Comparison of ENCODE assay signal across 21 mouse cellular contexts in the genomic region with DNA sequence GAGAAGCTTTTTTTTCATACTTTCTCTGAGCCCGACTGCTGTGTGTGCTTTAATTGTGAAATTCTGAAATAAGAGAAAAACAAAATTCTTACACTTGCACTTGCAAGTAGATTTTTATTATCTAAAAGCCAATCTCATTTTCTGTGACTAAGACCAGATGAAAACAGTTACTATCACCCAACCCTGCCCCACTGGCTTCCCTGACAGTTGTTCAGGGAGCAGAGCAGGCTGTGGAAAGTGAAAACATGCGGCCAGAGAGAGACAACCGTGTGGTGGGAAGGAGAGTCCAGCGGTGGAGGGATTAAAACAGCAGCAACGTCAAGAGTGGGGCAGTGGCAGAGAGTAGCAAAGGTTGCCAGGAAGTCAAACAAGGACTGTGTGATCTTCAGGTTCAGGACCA. TPM values are rescaled to one million over a fixed set of nuclear protein-coding genes. Genes with fewer than 3 reads are reported as not detected.
DNase-seq lines count a peak whose midpoint lies in the region; ATAC-seq and TF ChIP-seq lines count a peak whose summit lies in the region.
"Had no signal": no experiment of that assay in that cellular context is flagged by ENCODE, and none has a peak within 500 bp of the region (broad histone marks: within the 10 kb centered on the region; RNA-seq: fewer than 3 reads in every experiment).

No protein-coding gene starts in this region.

- H3K9me3 ChIP-seq in liver, embryonic 14.5 days (ENCODE audit: control insufficient read depth, low read length), result no peaks in the 10 kb centered on the region
- no peaks in the 10 kb centered on the region for H3K9me3 ChIP-seq in lung, embryonic 16.5 days (ENCODE audit: control insufficient read depth, low read length)
- no peaks in the 10 kb centered on the region for H3K9me3 ChIP-seq in limb, embryonic 10.5 days (replicated peaks)
- H3K9me3 ChIP-seq in midbrain, postnatal 0 days (ENCODE audit: low read length), result no peaks in the 10 kb centered on the region
- H3K9me3 ChIP-seq: embryonic facial prominence, embryonic 15.5 days; forebrain, embryonic 10.5 days; hindbrain, embryonic 15.5 days; kidney, embryonic 15.5 days had no signal

- H3K79me2 ChIP-seq in liver, adult 2 months (ENCODE audit: control insufficient read depth, insufficient read depth, low read length), result peaks cover 28% of the 10 kb centered on the region; the same call in 1 of the 2 replicates

- H3K4me1 ChIP-seq in liver, adult 2 months (ENCODE audit: control insufficient read depth, insufficient read depth, low read length), result peaks cover 16% of the 10 kb centered on the region
- peaks cover 9 to 19% of the 10 kb centered on the region in 2 experiments for H3K4me1 ChIP-seq in liver, embryonic 14.5 days (replicated peaks; ENCODE audit: control insufficient read depth in 2 of 2, insufficient read depth in 2 of 2, low read length in 1 of 2)
- H3K4me1 ChIP-seq in lung, embryonic 16.5 days (replicated peaks; ENCODE audit: control insufficient read depth, insufficient read depth, low read length), result peaks cover 10% of the 10 kb centered on the region
- H3K4me1 ChIP-seq in limb, embryonic 10.5 days, result peaks cover 16% of the 10 kb centered on the region
- no peaks in the 10 kb centered on the region for H3K4me1 ChIP-seq in midbrain, postnatal 0 days (ENCODE audit: insufficient read depth, low read length)

- H3K36me3 ChIP-seq in liver, adult 2 months (ENCODE audit: control insufficient read depth, insufficient read depth, low read length), result no peaks in the 10 kb centered on the region
- H3K36me3 ChIP-seq in liver, embryonic 14.5 days (replicated peaks; ENCODE audit: control insufficient read depth, insufficient read depth, low read depth), result no peaks in the 10 kb centered on the region
- H3K36me3 ChIP-seq in lung, embryonic 16.5 days (ENCODE audit: control insufficient read depth, insufficient read depth, low read length), result no peaks in the 10 kb centered on the region
- no peaks in the 10 kb centered on the region for H3K36me3 ChIP-seq in limb, embryonic 10.5 days
- H3K36me3 ChIP-seq in midbrain, postnatal 0 days (ENCODE audit: insufficient read depth, low read length), result no peaks in the 10 kb centered on the region
- H3K36me3 ChIP-seq: embryonic facial prominence, embryonic 15.5 days; forebrain, embryonic 10.5 days; hindbrain, embryonic 15.5 days; kidney, embryonic 15.5 days had no signal

- H3K27me3 ChIP-seq in liver, adult 2 months (ENCODE audit: control insufficient read depth, insufficient read depth, low read length), result no peaks in the 10 kb centered on the region
- H3K27me3 ChIP-seq in liver, embryonic 14.5 days (ENCODE audit: control insufficient read depth, insufficient read depth, low read length), result no peaks in the 10 kb centered on the region
- no peaks in the 10 kb centered on the region for H3K27me3 ChIP-seq in lung, embryonic 16.5 days (ENCODE audit: control insufficient read depth, insufficient read depth, low read depth, low read length)
- H3K27me3 ChIP-seq in limb, embryonic 10.5 days (ENCODE audit: low read depth, poor library complexity, severe bottlenecking), result no peaks in the 10 kb centered on the region
- H3K27me3 ChIP-seq in midbrain, postnatal 0 days (ENCODE audit: insufficient read depth, low read length), result no peaks in the 10 kb centered on the region
- H3K27me3 ChIP-seq: embryonic facial prominence, embryonic 15.5 days; hindbrain, embryonic 15.5 days; kidney, embryonic 15.5 days; Patski had no signal

- TF ChIP-seq EP300 in liver, embryonic 14.5 days (IDR thresholded peaks at IDR 0.05; ENCODE audit: low read depth), result no peak

- H3K27ac ChIP-seq in liver, adult 2 months (replicated peaks; ENCODE audit: insufficient read depth, low read depth, low read length), result peak overlapping the region; percentile 11
- H3K27ac ChIP-seq in liver, embryonic 14.5 days, result no peak overlapping the region
- H3K27ac ChIP-seq in lung, embryonic 16.5 days (ENCODE audit: low read length), result no peak overlapping the region
- H3K27ac ChIP-seq in limb, embryonic 10.5 days, result no peak overlapping the region
- no peak overlapping the region for H3K27ac ChIP-seq in midbrain, postnatal 0 days (ENCODE audit: low read depth, low read length)
- H3K27ac ChIP-seq: embryonic facial prominence, embryonic 15.5 days; forebrain, embryonic 10.5 days; hindbrain, embryonic 15.5 days; kidney, embryonic 15.5 days; stomach, postnatal 0 days had no signal

- no peak for TF ChIP-seq POLR2A in liver, adult 2 months (IDR thresholded peaks at IDR 0.05; ENCODE audit: extremely low read depth, insufficient read depth, low read length)

- no peak overlapping the region for H3K4me3 ChIP-seq in liver, adult 2 months (ENCODE audit: insufficient read depth, low read depth, low read length)
- no peak overlapping the region for H3K4me3 ChIP-seq in liver, embryonic 14.5 days (ENCODE audit: insufficient read depth in 1 of 2, low read depth in 2 of 2, low read length in 2 of 2)
- no peak overlapping the region for H3K4me3 ChIP-seq in lung, embryonic 16.5 days (ENCODE audit: low read length)
- no peak overlapping the region for H3K4me3 ChIP-seq in limb, embryonic 10.5 days
- H3K4me3 ChIP-seq in midbrain, postnatal 0 days (ENCODE audit: low read depth, low read length), result no peak overlapping the region
- H3K4me3 ChIP-seq: embryonic facial prominence, embryonic 15.5 days; forebrain, embryonic 10.5 days; hindbrain, embryonic 15.5 days; kidney, embryonic 15.5 days had no signal

- H3K9ac ChIP-seq in liver, adult 2 months (ENCODE audit: low read depth, low read length), result no peak overlapping the region
- no peak overlapping the region for H3K9ac ChIP-seq in liver, embryonic 14.5 days (replicated peaks)
- no peak overlapping the region for H3K9ac ChIP-seq in lung, embryonic 16.5 days (ENCODE audit: low read length)
- no peak overlapping the region for H3K9ac ChIP-seq in midbrain, postnatal 0 days (replicated peaks; ENCODE audit: low read length, poor library complexity, severe bottlenecking)
- H3K9ac ChIP-seq: embryonic facial prominence, embryonic 15.5 days; forebrain, postnatal 0 days; hindbrain, embryonic 15.5 days; kidney, embryonic 15.5 days had no signal

- 20% methylated on average over 5 of the region's 5 CpGs for WGBS in liver, adult 2 months
- WGBS in liver, embryonic 14.5 days (ENCODE audit: insufficient replicate concordance), result 50% methylated on average over 5 of the region's 5 CpGs
- WGBS in lung, embryonic 16.5 days, result 42% methylated on average over 5 of the region's 5 CpGs
- WGBS in limb, embryonic 10.5 days, result 56% methylated on average over 5 of the region's 5 CpGs
- 53% methylated on average over 5 of the region's 5 CpGs for WGBS in midbrain, postnatal 0 days

- peak overlapping the region; percentile 6; the same call in 1 of the 2 replicates for H3K4me2 ChIP-seq in liver, embryonic 14.5 days (ENCODE audit: low read depth)
- no peak overlapping the region for H3K4me2 ChIP-seq in lung, embryonic 16.5 days (ENCODE audit: low read depth, low read length)
- no peak overlapping the region for H3K4me2 ChIP-seq in midbrain, postnatal 0 days (ENCODE audit: low read depth, low read length, poor library complexity, severe bottlenecking)
- H3K4me2 ChIP-seq: embryonic facial prominence, embryonic 15.5 days; hindbrain, embryonic 15.5 days; kidney, embryonic 15.5 days had no signal

- no peak for TF ChIP-seq CTCF in liver, adult 2 months (IDR thresholded peaks at IDR 0.05; ENCODE audit: low read depth, low read length)
- TF ChIP-seq CTCF in liver, embryonic 14.5 days (IDR thresholded peaks at IDR 0.05; ENCODE audit: low read depth), result no peak
- TF ChIP-seq CTCF in midbrain, postnatal 0 days (IDR thresholded peaks at IDR 0.05), result no peak

- peak; percentile 66 for DNase-seq in liver, adult 2 months (ENCODE audit: extremely low read depth, low read depth, low spot score)
- DNase-seq in liver, result no peak
- DNase-seq in liver, embryonic 14.5 days (ENCODE audit: low read depth in 3 of 3, low spot score in 3 of 3), result no peak
- DNase-seq in limb, embryonic 10.5 days (ENCODE audit: low spot score), result no peak
- DNase-seq in midbrain, postnatal 0 days (ENCODE audit: low spot score), result no peak
- no peak for DNase-seq in right cerebral cortex, postnatal 10 days (ENCODE audit: low spot score in 2 of 2)
- DNase-seq: adrenal gland, postnatal 14 days; cerebellum, adult 9-11 months; embryo, embryonic 11 days; forebrain, postnatal 0 days; heart, postnatal 36 days had no signal

- no peak for ATAC-seq in liver, embryonic 14.5 days (ENCODE audit: insufficient read depth)
- ATAC-seq in lung, embryonic 16.5 days (ENCODE audit: low read depth), result peak; percentile 71; the same call in 1 of the 2 replicates
- ATAC-seq in megakaryocyte-erythroid progenitor cell, adult 5-6 weeks (replicated peaks; ENCODE audit: low FRiP score, low TSS enrichment, poor library complexity, severe bottlenecking), result 0 out of 2 replicates have a peak, but pooled peaks have one; percentile 34
- no peak for ATAC-seq in midbrain, postnatal 0 days (ENCODE audit: low FRiP score)
- ATAC-seq: forebrain, postnatal 0 days; intestine, postnatal 0 days; midbrain, embryonic 16.5 days; Patski had no signal

RNA-seq across cellular contexts. Expression of gene Atp2b1, which starts 46.7 kb away (rescaled TPM):
- 28.8 and 31.5 TPM in 2 replicates for total RNA-seq in liver, adult 2 months (2014; rRNA removed)
- polyA plus RNA-seq in liver, adult 2 months (2012; rRNA removed), result 4.7 and 5.2 TPM in 2 replicates
- polyA plus RNA-seq in liver, embryonic 14.5 days (2012; rRNA removed), result 5.2 and 7.4 TPM in 2 replicates
- 27.6 and 29.0 TPM in 2 replicates for polyA plus RNA-seq in liver, embryonic 14.5 days (2014; fragmentation: Nextera tagmentation; extraction: Ambion mirVana)
- polyA plus RNA-seq in lung, embryonic 16.5 days (2015; fragmentation: Nextera tagmentation; extraction: Ambion mirVana), result 202 and 205 TPM in 2 replicates
- total RNA-seq in megakaryocyte-erythroid progenitor cell, adult 5-6 weeks (2014; fragmentation: Nextera tagmentation), result 15.8 and 21.1 TPM in 2 replicates
- 26.7 and 28.9 TPM in 2 replicates for total RNA-seq in megakaryocyte-erythroid progenitor cell, adult 5-6 weeks (2017)
- 105 and 110 TPM in 2 replicates for polyA plus RNA-seq in limb, embryonic 10.5 days (2016; fragmentation: Nextera tagmentation; extraction: Ambion mirVana)
- 189 and 224 TPM in 2 replicates for total RNA-seq in midbrain, postnatal 0 days (2014; rRNA removed)
- 275 and 299 TPM in 2 replicates for polyA plus RNA-seq in midbrain, postnatal 0 days (2015; fragmentation: Nextera tagmentation; extraction: Ambion mirVana)

Comparison
In these comparisons a context has a peak if more than half of its experiments do, and no peak if none do; other contexts are left out.
1. ATAC-seq: peak in lung, embryonic 16.5 days (single experiment) and megakaryocyte-erythroid progenitor cell, adult 5-6 weeks (single experiment); none in liver, embryonic 14.5 days (single experiment) and midbrain, postnatal 0 days (single experiment).